Mouse (Mus musculus): ENCODE results near the gene Gdf15. TPM values are rescaled to one million over a fixed set of nuclear protein-coding genes. Genes with fewer than 3 reads are reported as not detected.

Gdf15 gene
- polyA plus RNA-seq, 1 experiment from 2014 or later, result 0.86 TPM

DNA sequence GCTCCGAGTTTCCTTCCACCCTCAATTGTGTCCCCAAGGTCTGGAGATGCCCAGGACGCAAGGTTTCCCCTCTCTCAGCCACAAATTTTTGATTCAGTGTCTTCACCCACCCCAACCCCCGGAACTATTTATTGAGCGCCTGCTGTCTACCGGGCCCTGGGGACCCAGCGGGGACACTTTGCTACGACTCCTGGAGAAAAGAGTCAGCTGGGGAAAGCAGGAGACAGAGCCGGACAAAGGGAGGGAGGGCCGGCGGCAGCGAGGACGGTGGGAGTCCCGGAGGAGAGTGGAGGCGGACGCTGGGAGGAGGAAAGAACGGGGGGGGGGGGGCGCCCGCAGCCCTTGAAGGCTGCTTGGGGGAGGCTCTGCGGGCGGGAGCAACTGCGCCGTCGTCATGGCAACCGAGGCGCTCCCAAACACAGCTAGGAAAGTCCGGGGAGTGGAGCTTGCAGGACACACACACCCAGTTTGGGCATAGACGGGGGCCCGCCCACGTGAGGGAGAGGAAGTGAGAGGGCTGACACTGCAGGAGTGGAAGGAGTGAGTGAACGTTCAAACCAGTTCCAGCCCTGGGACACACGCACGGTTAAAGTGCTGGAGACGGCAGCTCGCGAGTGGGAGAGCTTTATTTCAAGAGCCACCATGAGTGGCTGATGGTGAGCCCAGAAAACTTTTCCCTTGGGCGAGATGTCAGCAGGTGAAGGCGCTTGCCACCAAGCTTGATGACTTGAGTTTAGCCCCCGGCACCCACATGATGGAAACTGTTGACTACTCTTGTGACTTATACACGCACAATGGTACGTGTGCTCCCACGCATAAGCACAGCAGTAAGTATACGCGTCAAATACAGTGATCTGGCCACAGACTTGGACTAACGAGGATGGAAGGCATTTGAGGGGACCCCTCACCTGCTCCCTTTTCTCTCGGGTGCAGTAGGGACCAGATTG lies 22.1 kb downstream of the Gdf15 start:
- Histone ChIP-seq H3K4me1 (peaks cover 46% of the 10 kb centered on the region), H3K4me2 (peak overlapping the region; percentile 99), H3K4me3 (peak overlapping the region; percentile 87), H3K27me3 (replicated peaks) (no peaks in the 10 kb centered on the region), H3K36me3 (no peaks in the 10 kb centered on the region), H3K9ac (peak overlapping the region; percentile 96), H3K27ac (replicated peaks) (peak overlapping the region; percentile 99), H3K9me3 (no peaks in the 10 kb centered on the region)
- WGBS, result under 1% methylated on average over 44 of the region's 45 CpGs
- peak; percentile 43 for ATAC-seq (ENCODE audit: extremely low read depth, insufficient number of reproducible peaks, low FRiP score, low TSS enrichment)

DNA sequence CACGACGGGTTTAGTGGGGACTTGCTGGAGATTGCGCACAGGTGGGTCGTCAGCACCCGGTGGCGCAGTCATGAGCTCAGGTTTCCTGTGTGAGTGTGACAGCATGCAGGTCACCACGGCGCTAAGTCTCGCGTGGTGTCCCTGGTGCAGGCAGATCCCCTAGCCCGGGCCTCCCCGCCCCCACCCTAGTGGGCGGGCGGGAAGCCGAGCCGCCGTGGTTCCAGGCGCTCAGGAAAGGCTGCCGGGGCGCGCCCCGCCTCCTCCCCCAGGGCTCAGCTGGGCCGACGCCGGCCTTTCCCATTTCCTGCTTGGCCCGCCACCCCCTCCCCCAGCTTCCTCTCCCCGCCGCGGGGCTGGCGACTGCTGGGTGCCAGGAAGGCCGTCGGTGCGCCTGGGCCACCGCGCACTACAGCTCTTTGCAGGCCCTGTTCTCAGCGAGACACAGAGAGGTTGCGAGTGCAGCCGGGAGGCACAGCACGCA lies 22.8 kb downstream of the Gdf15 start:
- peaks cover 46% of the 10 kb centered on the region for H3K4me1 ChIP-seq

GRCm38 (mm10) chr8:70608749-70609367 lies 23.4 kb downstream of the Gdf15 start, which contains the start of gene Ssbp4:
TSS of gene Ssbp4 (minus strand) at chr8:70608872.
- Histone ChIP-seq H3K4me1 (peaks cover 46% of the 10 kb centered on the region), H3K4me3 (peak within 1 kb of the TSS; percentile 87), H3K36me3 (no peaks in the 10 kb centered on the region), H3K9me3 (no peaks in the 10 kb centered on the region), H3K27ac (replicated peaks) (peak within 1 kb of the TSS; percentile 99), H3K27me3 (replicated peaks) (no peaks in the 10 kb centered on the region), H3K4me2 (peak within 1 kb of the TSS; percentile 99), H3K9ac (peak within 1 kb of the TSS; percentile 96)
- ATAC-seq (ENCODE audit: extremely low read depth, insufficient number of reproducible peaks, low FRiP score, low TSS enrichment), result no peak
- 4% methylated on average over 26 of the region's 26 CpGs for WGBS

More for the DNA sequence above, 22.8 kb downstream of the Gdf15 start:
- no peaks in the 10 kb centered on the region for H3K27me3 ChIP-seq (replicated peaks)
- ATAC-seq (ENCODE audit: extremely low read depth, insufficient number of reproducible peaks, low FRiP score, low TSS enrichment), result peak; percentile 50
- H3K4me2 ChIP-seq, result peak overlapping the region; percentile 99
- peak overlapping the region; percentile 99 for H3K27ac ChIP-seq (replicated peaks)
- 2% methylated on average over 26 of the region's 39 CpGs for WGBS
- H3K9ac ChIP-seq, result peak overlapping the region; percentile 96
- no peaks in the 10 kb centered on the region for H3K9me3 ChIP-seq
- no peaks in the 10 kb centered on the region for H3K36me3 ChIP-seq
- H3K4me3 ChIP-seq, result peak overlapping the region; percentile 87

DNA sequence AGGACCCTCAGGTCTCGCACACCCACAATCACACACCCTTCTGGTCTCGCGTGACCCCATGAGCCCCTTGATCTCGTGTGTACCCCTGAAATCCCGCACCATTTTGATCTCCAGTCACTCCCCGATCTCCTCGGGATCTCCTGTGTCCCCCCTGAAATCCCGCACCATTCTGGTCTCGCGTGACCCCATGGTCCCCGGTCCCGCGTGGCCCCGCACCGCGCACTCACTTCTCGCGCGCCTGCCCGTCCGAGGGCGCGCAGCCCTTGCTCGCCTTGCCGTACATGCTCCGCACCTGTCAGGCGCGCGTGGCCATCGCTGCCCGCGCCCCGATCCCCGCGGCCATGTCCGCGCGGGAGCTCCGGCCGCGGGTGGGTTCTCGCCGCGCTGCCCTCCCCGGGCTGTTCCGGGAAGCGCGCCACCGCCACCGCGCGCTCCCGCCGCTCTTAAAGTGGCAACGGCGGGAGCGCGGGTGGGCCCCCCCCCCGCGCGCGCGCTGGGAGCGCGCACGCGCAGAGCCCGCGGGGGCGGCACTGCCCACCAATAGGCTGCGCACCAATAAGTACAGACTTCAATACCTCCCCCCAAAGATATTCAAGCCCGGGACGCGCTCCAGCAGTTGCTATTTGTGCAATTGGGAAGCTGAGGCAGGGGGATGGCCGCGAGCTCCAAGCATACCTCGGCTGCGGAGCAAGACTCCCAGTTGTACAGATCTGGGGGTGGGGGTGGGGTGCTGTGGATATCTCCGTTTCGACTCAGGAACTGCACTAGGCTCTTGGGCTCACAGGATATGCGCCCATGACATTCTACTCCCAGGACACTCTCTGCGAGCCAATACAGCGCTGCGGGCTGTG lies 24.1 kb downstream of the Gdf15 start:
- WGBS, result 2% methylated on average over 71 of the region's 84 CpGs
- Histone ChIP-seq H3K27ac (replicated peaks) (peak overlapping the region; percentile 99), H3K36me3 (peaks cover 6% of the 10 kb centered on the region), H3K4me2 (peak overlapping the region; percentile 99), H3K4me1 (peaks cover 46% of the 10 kb centered on the region), H3K9me3 (no peaks in the 10 kb centered on the region), H3K9ac (peak overlapping the region; percentile 96), H3K4me3 (peak overlapping the region; percentile 87), H3K27me3 (replicated peaks) (no peaks in the 10 kb centered on the region)
- ATAC-seq (ENCODE audit: extremely low read depth, insufficient number of reproducible peaks, low FRiP score, low TSS enrichment), result no peak

- Histone ChIP-seq H3K4me2 (peak overlapping the region; percentile 99), H3K9me3 (no peaks in the 10 kb centered on the region), H3K36me3 (peaks cover 12% of the 10 kb centered on the region), H3K27ac (replicated peaks) (peak overlapping the region; percentile 99; the same call in 1 of the 2 replicates), H3K27me3 (replicated peaks) (no peaks in the 10 kb centered on the region), H3K4me1 (peaks cover 46% of the 10 kb centered on the region), H3K4me3 (peak overlapping the region; percentile 87), H3K9ac (peak overlapping the region; percentile 96)
- no peak for ATAC-seq (ENCODE audit: extremely low read depth, insufficient number of reproducible peaks, low FRiP score, low TSS enrichment)
- WGBS, result 32% methylated on average over 6 of the region's 6 CpGs
Measured at GRCm38 (mm10) chr8:70607603-70607897, 24.7 kb downstream of the Gdf15 start.

- Histone ChIP-seq H3K4me1 (peaks cover 46% of the 10 kb centered on the region), H3K4me3 (peak overlapping the region; percentile 87), H3K27me3 (replicated peaks) (no peaks in the 10 kb centered on the region), H3K9me3 (no peaks in the 10 kb centered on the region), H3K4me2 (peak overlapping the region; percentile 99), H3K9ac (peak overlapping the region; percentile 96), H3K36me3 (peaks cover 18% of the 10 kb centered on the region), H3K27ac (replicated peaks) (no peak overlapping the region)
- ATAC-seq (ENCODE audit: extremely low read depth, insufficient number of reproducible peaks, low FRiP score, low TSS enrichment), result no peak
- 62% methylated on average over 18 of the region's 18 CpGs for WGBS
Measured at GRCm38 (mm10) chr8:70606780-70607602, 25.3 kb downstream of the Gdf15 start.

DNA sequence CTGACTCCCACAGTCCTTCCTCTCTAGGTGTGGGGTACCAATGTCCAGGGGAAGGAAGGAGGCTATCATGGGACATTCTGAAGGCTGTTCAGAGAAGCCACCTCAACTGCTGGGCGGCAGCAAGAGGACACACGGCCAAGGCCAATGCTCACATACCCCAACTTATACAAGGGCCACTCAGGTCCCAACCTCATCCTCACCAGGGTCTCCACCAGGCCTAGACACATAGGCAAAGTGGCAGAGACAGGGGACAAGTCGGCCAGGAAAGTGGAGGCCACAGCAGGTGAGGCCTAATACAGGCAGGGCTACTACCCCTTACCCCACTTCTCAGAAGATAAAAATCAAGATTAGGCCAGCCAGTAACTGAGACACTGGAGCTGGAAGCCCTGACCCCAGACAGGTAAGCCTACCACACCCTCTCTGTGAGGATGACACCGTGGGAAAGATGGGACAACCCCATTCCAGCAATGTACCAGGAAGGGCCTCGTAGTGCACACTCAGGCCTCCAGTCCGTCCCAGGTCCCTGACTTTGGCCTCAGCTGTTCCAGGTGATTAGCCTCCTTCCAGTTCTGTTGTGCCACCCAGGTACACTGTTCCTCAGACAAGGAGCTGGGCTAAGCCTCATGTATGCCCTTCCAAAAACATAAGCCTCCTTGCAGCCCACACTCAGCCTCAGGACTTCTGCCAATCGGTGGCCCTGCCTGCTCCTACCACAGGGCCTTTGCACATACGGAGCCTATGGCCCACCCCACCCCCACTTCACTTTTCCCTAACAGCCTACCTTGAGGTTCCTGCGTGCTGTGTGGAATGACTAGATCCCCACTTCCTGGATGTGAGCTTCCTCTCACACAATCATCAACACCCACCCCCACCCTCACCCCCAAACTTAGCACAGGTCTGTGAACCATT lies 26.1 kb downstream of the Gdf15 start:
- WGBS, result 83% methylated on average over 9 of the region's 9 CpGs
- no peak overlapping the region for H3K4me3 ChIP-seq
- no peaks in the 10 kb centered on the region for H3K27me3 ChIP-seq (replicated peaks)
- peak overlapping the region; percentile 99 for H3K4me2 ChIP-seq
- no peak overlapping the region for H3K9ac ChIP-seq
- H3K36me3 ChIP-seq, result peaks cover 21% of the 10 kb centered on the region
- ATAC-seq (ENCODE audit: extremely low read depth, insufficient number of reproducible peaks, low FRiP score, low TSS enrichment), result no peak
- no peak overlapping the region for H3K27ac ChIP-seq (replicated peaks)
- H3K4me1 ChIP-seq, result peaks cover 50% of the 10 kb centered on the region
- no peaks in the 10 kb centered on the region for H3K9me3 ChIP-seq

GRCm38 (mm10) chr8:70604558-70604957 lies 27.7 kb downstream of the Gdf15 start:
- Histone ChIP-seq H3K27ac (replicated peaks) (no peak overlapping the region), H3K36me3 (peaks cover 25% of the 10 kb centered on the region), H3K4me2 (no peak overlapping the region), H3K4me1 (peaks cover 56% of the 10 kb centered on the region), H3K27me3 (replicated peaks) (no peaks in the 10 kb centered on the region; the same call in 1 of the 2 replicates), H3K4me3 (no peak overlapping the region), H3K9me3 (no peaks in the 10 kb centered on the region), H3K9ac (no peak overlapping the region)
- 78% methylated on average over 7 of the region's 7 CpGs for WGBS
- no peak for ATAC-seq (ENCODE audit: extremely low read depth, insufficient number of reproducible peaks, low FRiP score, low TSS enrichment)

GRCm38 (mm10) chr8:70602139-70602811 lies 30.0 kb downstream of the Gdf15 start:
- Histone ChIP-seq H3K27ac (replicated peaks) (no peak overlapping the region), H3K4me3 (no peak overlapping the region), H3K4me1 (peaks cover 58% of the 10 kb centered on the region), H3K4me2 (no peak overlapping the region), H3K9ac (no peak overlapping the region), H3K9me3 (no peaks in the 10 kb centered on the region), H3K27me3 (replicated peaks) (no peaks in the 10 kb centered on the region; the same call in 1 of the 2 replicates), H3K36me3 (peaks cover 33% of the 10 kb centered on the region)
- no peak for ATAC-seq (ENCODE audit: extremely low read depth, insufficient number of reproducible peaks, low FRiP score, low TSS enrichment)
- WGBS, result 92% methylated on average over 13 of the region's 13 CpGs

All from heart, embryonic 13.5 days (tissue).